Mouse (Mus musculus): ENCODE results near the gene Dock10. TPM values are rescaled to one million over a fixed set of nuclear protein-coding genes. Genes with fewer than 3 reads are reported as not detected.

Gene Dock10
- total RNA-seq, 2 experiments from 2014 or later = 21.0 to 25.6 TPM

GRCm38 (mm10) chr1:80504081-80504480, 254.2 kb downstream of the Dock10 start:
- ATAC-seq (replicated peaks; ENCODE audit: low FRiP score, poor library complexity, severe bottlenecking) = no peak

- ATAC-seq (replicated peaks; ENCODE audit: low FRiP score, poor library complexity, severe bottlenecking) = no peak
Observed at GRCm38 (mm10) chr1:80502456-80503165, 255.7 kb downstream of the Dock10 start.

DNA sequence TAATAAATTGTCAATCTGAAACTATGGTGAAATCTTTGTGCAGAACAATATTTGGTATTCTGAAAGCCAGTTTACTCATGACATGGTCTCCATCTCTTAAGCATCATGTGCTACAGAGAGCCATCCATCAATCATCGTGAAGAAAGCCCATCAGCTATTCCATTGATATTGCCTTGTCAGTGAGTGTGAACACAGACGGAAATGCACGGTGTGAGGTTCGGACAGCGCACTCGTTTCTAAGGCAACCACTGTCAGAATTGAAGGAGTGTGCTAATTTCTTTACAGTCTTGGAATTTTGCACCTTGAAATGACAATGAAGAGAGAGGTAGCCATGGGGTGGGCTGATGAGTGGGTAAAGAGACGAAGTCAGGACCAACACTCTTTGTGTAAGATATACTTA, 259.1 kb downstream of the Dock10 start:
- ATAC-seq (replicated peaks; ENCODE audit: low FRiP score, poor library complexity, severe bottlenecking) = no peak

GRCm38 (mm10) chr1:80496360-80496759, 262.0 kb downstream of the Dock10 start:
- no peak for ATAC-seq (replicated peaks; ENCODE audit: low FRiP score, poor library complexity, severe bottlenecking)

DNA sequence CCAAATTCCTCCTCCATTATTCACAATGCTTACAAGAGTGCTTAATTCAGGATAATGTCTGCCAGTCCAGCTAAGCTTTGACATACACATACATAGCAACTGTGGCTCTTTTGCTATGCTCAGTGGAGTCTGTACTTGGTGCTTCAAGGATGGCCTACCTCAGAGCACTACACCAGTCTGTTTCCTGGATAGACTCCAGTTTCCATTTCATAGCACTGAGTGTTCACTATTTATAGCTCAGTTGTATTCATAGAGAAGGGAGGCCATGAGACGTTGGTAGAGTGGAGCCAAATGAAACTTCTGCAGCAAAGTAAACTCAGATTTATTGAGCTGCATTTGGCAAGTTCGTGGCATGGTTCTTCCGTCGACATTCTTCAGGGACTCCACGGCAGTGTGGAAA, 274.9 kb downstream of the Dock10 start:
- no peak for ATAC-seq (replicated peaks; ENCODE audit: low FRiP score, poor library complexity, severe bottlenecking)

GRCm38 (mm10) chr1:80474942-80475341, 283.4 kb downstream of the Dock10 start:
- ATAC-seq (replicated peaks; ENCODE audit: low FRiP score, poor library complexity, severe bottlenecking) = no peak

DNA sequence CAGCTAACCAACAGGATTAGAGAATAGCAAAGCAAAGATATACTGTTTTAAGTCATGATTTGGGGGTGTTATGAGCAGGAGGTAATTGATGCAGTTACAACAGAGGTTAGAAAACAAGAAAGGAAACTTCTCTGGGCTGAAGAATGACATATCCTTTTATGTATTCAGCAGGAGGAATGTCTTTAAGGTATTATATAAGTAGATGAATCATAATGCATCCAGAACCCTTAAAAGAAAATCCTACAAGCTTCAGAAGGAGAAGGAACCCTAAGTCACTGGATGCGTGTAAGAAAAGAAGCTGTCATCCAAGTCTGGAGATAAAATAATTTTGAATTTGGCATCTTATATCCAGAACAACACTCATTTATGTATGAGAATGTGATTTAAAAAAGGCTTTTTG, 285.9 kb downstream of the Dock10 start:
- ATAC-seq (replicated peaks; ENCODE audit: low FRiP score, poor library complexity, severe bottlenecking) = no peak

GRCm38 (mm10) chr1:80461348-80461747, 297.0 kb downstream of the Dock10 start, which contains the start of gene Gm45261:
TSS of gene Gm45261 (minus strand) at chr1:80461448.
- ATAC-seq (replicated peaks; ENCODE audit: low FRiP score, poor library complexity, severe bottlenecking) = no peak

DNA sequence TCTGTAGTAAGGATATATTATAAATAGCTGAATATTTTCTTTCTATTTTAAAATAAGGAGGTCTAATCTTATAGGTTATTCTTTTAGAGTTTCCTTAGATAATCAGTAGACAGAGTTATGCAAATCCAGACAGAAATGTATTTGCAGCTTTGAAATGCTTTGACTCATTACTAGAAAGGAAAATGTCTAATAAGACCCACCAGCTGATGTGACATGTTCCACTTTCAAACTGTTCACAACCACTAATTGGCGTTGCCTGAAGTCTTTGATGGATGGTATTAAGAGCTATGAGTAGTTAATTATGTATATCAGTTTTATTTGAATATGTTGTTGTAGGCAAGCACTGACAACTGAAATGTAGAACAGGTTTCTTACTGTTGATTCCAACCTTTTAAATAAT, 298.4 kb downstream of the Dock10 start:
- ATAC-seq (replicated peaks; ENCODE audit: low FRiP score, poor library complexity, severe bottlenecking) = no peak

GRCm38 (mm10) chr1:80459477-80459876, 298.9 kb downstream of the Dock10 start:
- ATAC-seq (replicated peaks; ENCODE audit: low FRiP score, poor library complexity, severe bottlenecking) = no peak

- ATAC-seq (replicated peaks; ENCODE audit: low FRiP score, poor library complexity, severe bottlenecking) = no peak
Observed at GRCm38 (mm10) chr1:80453971-80454370, 304.4 kb downstream of the Dock10 start.

DNA sequence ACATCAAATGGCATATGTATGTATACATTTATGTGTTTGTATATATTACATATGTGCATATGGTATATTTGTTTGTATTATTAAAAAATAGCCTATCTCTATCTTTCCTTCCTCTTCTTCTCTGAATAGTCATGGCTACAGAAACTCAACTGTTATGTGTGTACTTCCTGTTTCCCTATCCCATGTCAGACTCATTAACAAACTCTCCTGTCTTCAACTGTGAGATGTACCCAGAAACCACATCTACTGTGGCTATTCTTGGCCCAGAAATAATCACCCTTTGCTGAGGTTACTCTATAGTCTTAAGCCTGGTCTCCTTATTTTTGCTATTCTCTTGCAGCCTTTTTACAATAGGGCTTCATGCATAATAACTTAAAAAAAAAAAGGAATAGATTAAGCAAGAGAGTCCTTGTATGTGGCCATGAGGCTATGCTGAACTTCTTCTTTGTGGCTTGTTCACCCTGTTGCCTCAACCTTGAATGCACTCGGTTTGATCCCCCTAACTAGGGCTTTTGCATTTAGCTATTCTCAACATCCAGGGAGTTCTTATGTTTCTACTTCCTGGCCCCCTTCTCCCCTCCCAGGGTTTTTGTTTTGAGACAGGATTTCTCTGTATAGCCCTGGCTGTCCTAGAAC, 306.3 kb downstream of the Dock10 start:
- no peak for ATAC-seq (replicated peaks; ENCODE audit: low FRiP score, poor library complexity, severe bottlenecking)
